Mouse (Mus musculus): Measurements from ENCODE around the gene Tpd52l1. TPM values are rescaled to one million over a fixed set of nuclear protein-coding genes. Genes with fewer than 3 reads are reported as not detected.

Tpd52l1 gene
- polyA plus RNA-seq, 1 experiment: 1.3 TPM

- Histone ChIP-seq H3K36me3 (ENCODE audit: control insufficient read depth, insufficient read depth, low read length) (no peaks in the 10 kb centered on the region), H3K27me3 (ENCODE audit: control insufficient read depth, insufficient read depth, low read length) (no peaks in the 10 kb centered on the region), H3K4me3 (ENCODE audit: low read depth, low read length) (no peak overlapping the region), H3K4me1 (ENCODE audit: control insufficient read depth, insufficient read depth, insufficient read length, low read length) (no peaks in the 10 kb centered on the region), H3K27ac (ENCODE audit: insufficient read depth, low read depth, low read length) (no peak overlapping the region)
- TF ChIP-seq CTCF (IDR thresholded peaks at IDR 0.05; ENCODE audit: extremely low read depth, insufficient read length, insufficient replicate concordance, low read depth, low read length) (no peak), POLR2A (IDR thresholded peaks at IDR 0.05; ENCODE audit: low read depth, low read length) (no peak)
- 76% methylated on average over 1 of the region's 1 CpGs for WGBS
Measured at GRCm38 (mm10) chr10:31456806-31457205, 11.0 kb upstream of the Tpd52l1 start.

- H3K4me3 ChIP-seq (ENCODE audit: low read depth, low read length): no peak overlapping the region
- 0 out of 2 replicates have a peak, but pooled peaks cover 2% of the 10 kb centered on the region for H3K27me3 ChIP-seq (ENCODE audit: control insufficient read depth, insufficient read depth, low read length)
- TF ChIP-seq CTCF (IDR thresholded peaks at IDR 0.05; ENCODE audit: extremely low read depth, insufficient read length, insufficient replicate concordance, low read depth, low read length) (no peak), POLR2A (IDR thresholded peaks at IDR 0.05; ENCODE audit: low read depth, low read length) (no peak)
- H3K36me3 ChIP-seq (ENCODE audit: control insufficient read depth, insufficient read depth, low read length): no peaks in the 10 kb centered on the region
- 24% methylated on average over 1 of the region's 1 CpGs for WGBS
- H3K4me1 ChIP-seq (ENCODE audit: control insufficient read depth, insufficient read depth, insufficient read length, low read length): no peaks in the 10 kb centered on the region
- H3K27ac ChIP-seq (ENCODE audit: insufficient read depth, low read depth, low read length): no peak overlapping the region
Measured at GRCm38 (mm10) chr10:31447083-31447482, 1.3 kb upstream of the Tpd52l1 start.

- H3K4me3 ChIP-seq (ENCODE audit: low read depth, low read length): no peak overlapping the region
- TF ChIP-seq CTCF (IDR thresholded peaks at IDR 0.05; ENCODE audit: extremely low read depth, insufficient read length, insufficient replicate concordance, low read depth, low read length) (no peak), POLR2A (IDR thresholded peaks at IDR 0.05; ENCODE audit: low read depth, low read length) (no peak)
- no peaks in the 10 kb centered on the region for H3K4me1 ChIP-seq (ENCODE audit: control insufficient read depth, insufficient read depth, insufficient read length, low read length)
- H3K27ac ChIP-seq (ENCODE audit: insufficient read depth, low read depth, low read length): no peak overlapping the region
- H3K36me3 ChIP-seq (ENCODE audit: control insufficient read depth, insufficient read depth, low read length): no peaks in the 10 kb centered on the region
- 0 out of 2 replicates have a peak, but pooled peaks cover 2% of the 10 kb centered on the region for H3K27me3 ChIP-seq (ENCODE audit: control insufficient read depth, insufficient read depth, low read length)
- 74% methylated on average over 7 of the region's 7 CpGs for WGBS
Measured at GRCm38 (mm10) chr10:31444206-31444605, 1.6 kb downstream of the Tpd52l1 start.

- no peaks in the 10 kb centered on the region for H3K4me1 ChIP-seq (ENCODE audit: control insufficient read depth, insufficient read depth, insufficient read length, low read length)
- TF ChIP-seq POLR2A (IDR thresholded peaks at IDR 0.05; ENCODE audit: low read depth, low read length): no peak
- H3K27me3 ChIP-seq (ENCODE audit: control insufficient read depth, insufficient read depth, low read length): 0 out of 2 replicates have a peak, but pooled peaks cover 2% of the 10 kb centered on the region
Measured at GRCm38 (mm10) chr10:31441491-31441890, 4.3 kb downstream of the Tpd52l1 start.

GRCm38 (mm10) chr10:31436047-31436446 is 9.7 kb downstream of the Tpd52l1 start:
- H3K4me3 ChIP-seq (ENCODE audit: low read depth, low read length): no peak overlapping the region
- no peaks in the 10 kb centered on the region for H3K36me3 ChIP-seq (ENCODE audit: control insufficient read depth, insufficient read depth, low read length)
- no peaks in the 10 kb centered on the region for H3K4me1 ChIP-seq (ENCODE audit: control insufficient read depth, insufficient read depth, insufficient read length, low read length)
- H3K27ac ChIP-seq (ENCODE audit: insufficient read depth, low read depth, low read length): no peak overlapping the region
- 74% methylated on average over 4 of the region's 4 CpGs for WGBS
- TF ChIP-seq CTCF (IDR thresholded peaks at IDR 0.05; ENCODE audit: extremely low read depth, insufficient read length, insufficient replicate concordance, low read depth, low read length) (no peak), POLR2A (IDR thresholded peaks at IDR 0.05; ENCODE audit: low read depth, low read length) (no peak)
- no peaks in the 10 kb centered on the region for H3K27me3 ChIP-seq (ENCODE audit: control insufficient read depth, insufficient read depth, low read length)

More at GRCm38 (mm10) chr10:31441491-31441890, 4.3 kb downstream of the Tpd52l1 start:
- H3K36me3 ChIP-seq (ENCODE audit: control insufficient read depth, insufficient read depth, low read length): no peaks in the 10 kb centered on the region
- H3K27ac ChIP-seq (ENCODE audit: insufficient read depth, low read depth, low read length): no peak overlapping the region
- no peak overlapping the region for H3K4me3 ChIP-seq (ENCODE audit: low read depth, low read length)

- Histone ChIP-seq H3K36me3 (ENCODE audit: control insufficient read depth, insufficient read depth, low read length) (no peaks in the 10 kb centered on the region), H3K27me3 (ENCODE audit: control insufficient read depth, insufficient read depth, low read length) (no peaks in the 10 kb centered on the region), H3K4me1 (ENCODE audit: control insufficient read depth, insufficient read depth, insufficient read length, low read length) (no peaks in the 10 kb centered on the region), H3K27ac (ENCODE audit: insufficient read depth, low read depth, low read length) (no peak overlapping the region), H3K4me3 (ENCODE audit: low read depth, low read length) (no peak overlapping the region)
- TF ChIP-seq POLR2A (IDR thresholded peaks at IDR 0.05; ENCODE audit: low read depth, low read length): no peak
- no peak for TF ChIP-seq CTCF (IDR thresholded peaks at IDR 0.05; ENCODE audit: extremely low read depth, insufficient read length, insufficient replicate concordance, low read depth, low read length)
Measured at GRCm38 (mm10) chr10:31417956-31418355, 27.8 kb downstream of the Tpd52l1 start.

GRCm38 (mm10) chr10:31392990-31393389 is 52.8 kb downstream of the Tpd52l1 start:
- 59% methylated on average over 1 of the region's 1 CpGs for WGBS
- Histone ChIP-seq H3K27me3 (ENCODE audit: control insufficient read depth, insufficient read depth, low read length) (no peaks in the 10 kb centered on the region), H3K4me3 (ENCODE audit: low read depth, low read length) (no peak overlapping the region), H3K4me1 (ENCODE audit: control insufficient read depth, insufficient read depth, insufficient read length, low read length) (no peaks in the 10 kb centered on the region), H3K27ac (ENCODE audit: insufficient read depth, low read depth, low read length) (no peak overlapping the region), H3K36me3 (ENCODE audit: control insufficient read depth, insufficient read depth, low read length) (no peaks in the 10 kb centered on the region)
- TF ChIP-seq POLR2A (IDR thresholded peaks at IDR 0.05; ENCODE audit: low read depth, low read length) (no peak), CTCF (IDR thresholded peaks at IDR 0.05; ENCODE audit: extremely low read depth, insufficient read length, insufficient replicate concordance, low read depth, low read length) (no peak)
